Mouse (Mus musculus) urinary bladder, postnatal 25 days (tissue): ENCODE measurements around the gene Fam43a.
A peak's percentile ranks its signal among the peaks of the same experiment; 100 is the strongest.

Source experiments
- DNase-seq: peaks from one replicate; pipeline ENCODE4 v3.0.0; 2022; ENCODE audit warnings: low spot score

Fam43a gene

DNA sequence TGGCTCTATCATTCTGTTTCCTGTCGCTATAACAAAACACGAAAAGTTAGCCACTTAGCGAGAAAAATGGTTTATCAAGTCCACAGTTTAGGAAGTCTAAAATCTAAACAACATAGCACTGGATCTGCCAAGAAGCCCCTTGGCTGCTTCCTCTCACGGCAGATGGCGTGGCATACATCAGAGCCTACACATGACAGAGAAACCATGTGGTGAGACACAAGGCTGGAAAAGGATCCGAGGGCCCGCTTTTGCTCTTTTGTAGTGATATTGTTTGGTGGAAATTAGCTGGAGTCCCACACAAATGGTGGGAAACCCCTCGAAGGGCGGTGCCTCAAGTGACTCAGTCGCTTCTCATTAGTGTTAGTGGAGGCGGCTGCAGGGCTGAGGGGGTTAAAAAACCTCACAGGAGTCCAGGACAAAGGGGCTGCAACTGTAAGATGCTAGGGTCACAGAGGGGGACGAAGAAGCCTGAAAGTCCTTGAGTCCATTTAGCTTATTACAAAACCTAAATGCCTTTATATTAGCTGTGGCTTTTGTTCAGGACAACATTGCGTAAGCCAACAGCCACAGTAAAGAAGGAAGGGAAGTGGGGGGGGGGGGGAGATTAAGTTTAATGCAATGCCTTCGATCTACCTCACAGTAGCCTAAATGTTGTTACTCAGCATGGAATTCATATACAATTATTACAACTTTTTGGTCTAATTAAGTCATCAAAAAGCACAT is 3.5 kb upstream of the Fam43a start:
- no peak for DNase-seq

DNA sequence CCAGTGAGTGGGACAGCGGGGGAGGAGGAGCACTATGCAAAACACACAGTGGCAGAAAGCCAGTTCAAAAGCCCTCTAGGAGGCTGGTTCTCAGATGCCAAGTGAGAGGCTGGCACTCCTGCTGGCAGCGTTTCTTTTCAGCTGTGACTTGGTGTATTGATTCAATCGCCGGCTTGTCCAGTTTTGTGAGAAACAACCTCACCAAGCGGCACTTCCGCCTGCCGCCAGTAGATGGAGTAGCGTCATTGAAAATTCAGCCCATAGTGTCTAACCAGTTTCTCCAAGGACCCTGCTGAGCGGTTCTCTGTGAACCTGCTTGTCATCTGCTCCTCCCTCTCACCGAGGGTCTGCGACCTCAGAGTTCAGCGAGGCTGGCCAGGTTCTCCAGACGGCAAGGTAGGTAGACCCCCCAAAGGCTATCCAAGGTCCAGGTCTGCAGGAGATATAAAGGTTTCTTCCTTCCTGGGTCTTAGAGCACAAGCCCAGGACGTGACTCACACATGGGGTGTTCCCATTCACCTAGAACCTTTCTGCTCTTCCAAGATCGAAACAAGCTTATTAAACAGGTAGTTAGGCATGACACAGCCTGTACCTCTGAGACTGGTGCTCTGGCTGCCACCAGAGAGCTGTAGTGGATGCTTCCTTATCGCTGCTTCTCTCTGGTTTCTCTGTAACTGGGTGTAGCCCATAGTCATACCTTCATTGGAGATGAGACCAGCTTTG is 2.4 kb upstream of the Fam43a start:
- DNase-seq, result peak; percentile 89

DNA sequence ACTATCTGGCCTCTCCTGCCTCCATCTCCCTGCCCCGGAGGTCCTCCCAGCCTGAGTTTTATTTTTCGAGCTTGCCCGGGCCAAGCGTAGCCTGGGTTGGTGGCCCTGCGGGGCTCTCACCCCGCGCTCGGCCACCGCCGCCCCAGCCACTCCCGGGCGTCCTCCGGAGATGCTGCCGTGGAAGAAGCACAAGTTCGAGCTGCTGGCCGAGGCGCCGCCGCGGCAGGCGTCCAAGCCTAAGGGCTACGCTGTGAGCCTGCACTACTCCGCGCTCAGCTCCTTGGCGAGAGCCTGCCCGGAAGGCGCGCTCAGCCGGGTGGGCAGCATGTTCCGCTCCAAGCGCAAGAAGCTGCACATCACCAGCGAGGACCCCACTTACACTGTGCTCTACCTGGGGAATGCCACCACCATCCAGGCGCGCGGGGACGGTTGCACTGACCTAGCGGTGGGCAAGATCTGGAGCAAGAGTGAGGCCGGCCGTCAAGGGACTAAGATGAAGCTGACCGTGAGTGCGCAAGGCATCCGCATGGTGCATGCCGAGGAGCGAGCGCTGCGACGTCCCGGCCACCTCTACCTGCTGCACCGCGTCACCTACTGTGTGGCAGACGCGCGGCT is 1.0 kb downstream of the Fam43a start:
- peak; percentile 48 for DNase-seq

DNA sequence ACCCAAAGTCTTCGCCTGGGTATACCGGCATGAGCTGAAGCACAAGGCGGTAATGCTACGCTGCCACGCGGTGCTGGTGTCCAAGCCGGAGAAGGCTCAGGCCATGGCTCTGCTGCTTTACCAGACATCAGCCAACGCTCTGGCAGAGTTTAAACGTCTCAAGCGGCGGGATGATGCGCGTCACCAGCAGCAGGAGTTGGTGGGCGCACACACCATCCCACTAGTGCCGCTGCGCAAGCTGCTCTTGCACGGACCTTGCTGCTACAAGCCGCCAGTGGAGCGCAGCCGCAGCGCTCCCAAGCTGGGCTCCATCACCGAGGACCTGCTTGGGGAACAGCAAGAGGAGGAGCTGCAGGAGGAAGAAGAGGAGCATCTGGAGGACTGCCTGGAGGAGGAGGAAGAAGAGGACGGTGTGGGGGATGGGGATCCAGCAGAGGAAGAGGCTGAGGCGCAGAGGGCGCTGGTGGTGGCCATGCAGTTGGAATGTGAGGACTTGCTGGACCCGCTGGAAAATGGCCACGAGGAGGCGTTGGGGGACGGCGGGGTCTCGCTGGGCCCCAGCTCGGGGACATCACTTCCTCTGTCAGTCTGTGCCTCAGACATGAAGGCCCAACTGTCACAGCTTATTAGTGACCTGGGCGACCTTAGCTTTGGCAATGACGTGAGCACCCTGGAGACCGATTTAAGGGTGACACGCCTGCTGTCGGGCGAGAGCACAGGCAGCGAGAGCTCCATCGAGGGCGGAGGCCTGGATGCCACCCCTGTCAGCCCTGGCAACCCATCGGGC is 1.7 kb downstream of the Fam43a start:
- no peak for DNase-seq

DNA sequence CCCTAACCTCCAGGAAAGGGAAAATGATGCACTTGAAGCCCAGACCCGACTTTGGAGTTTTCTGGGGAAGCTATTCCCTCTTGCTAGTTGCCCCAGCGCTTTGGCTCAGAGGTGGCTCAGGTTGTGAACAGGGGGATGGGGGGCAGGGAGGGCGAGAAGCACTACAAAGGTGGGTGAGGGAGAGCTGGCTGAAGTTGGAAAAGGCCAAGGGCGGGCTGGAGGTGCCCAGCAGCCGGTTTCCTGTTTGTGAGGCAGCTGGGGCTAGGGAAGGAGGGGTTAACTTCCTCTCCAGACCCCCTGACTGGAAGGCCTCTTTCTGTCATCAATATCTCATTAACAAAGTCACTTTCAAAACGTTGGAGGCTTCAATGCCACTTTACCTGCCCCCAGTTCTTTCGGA is 2.4 kb downstream of the Fam43a start:
- no peak for DNase-seq

DNA sequence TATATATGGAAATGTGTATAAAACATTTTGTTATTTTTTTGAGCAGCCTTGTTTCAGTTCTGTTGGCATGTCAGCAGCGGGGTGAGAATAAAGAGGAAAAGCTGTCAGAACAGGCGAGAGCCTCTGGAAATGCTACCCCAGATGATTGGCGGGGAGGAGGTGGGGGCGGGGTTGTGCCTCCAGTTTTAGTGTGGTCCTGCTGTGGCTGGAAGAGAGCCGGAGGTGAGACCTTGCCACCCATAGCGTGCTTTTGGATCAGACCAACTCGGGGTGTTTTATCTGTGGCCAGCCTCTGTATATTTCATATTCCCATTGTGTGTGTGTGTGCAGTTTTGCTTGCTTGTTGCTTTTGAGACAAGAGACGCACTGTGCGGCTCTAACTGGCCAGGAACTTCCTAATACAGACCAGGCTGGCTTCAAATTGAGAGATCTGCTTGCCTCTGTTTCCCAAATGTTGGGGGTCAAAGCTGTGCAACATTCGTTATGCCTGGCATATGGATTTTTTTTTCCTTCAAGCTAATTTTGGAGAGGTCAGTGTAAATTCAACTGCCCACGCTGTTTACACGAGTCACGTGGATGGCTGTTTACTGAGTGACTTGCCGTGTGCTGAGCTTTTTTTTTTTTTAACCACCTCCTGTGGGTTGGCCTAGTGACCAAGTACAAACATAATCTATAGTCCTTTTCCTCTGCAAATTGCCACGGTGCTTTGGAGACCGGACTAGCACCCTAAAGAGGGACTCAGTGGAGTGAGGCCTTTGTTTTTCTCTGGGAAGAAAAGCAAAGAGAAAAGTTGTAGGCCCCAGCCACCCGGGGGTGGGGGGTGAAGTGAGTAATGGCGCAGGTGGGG is 3.4 kb downstream of the Fam43a start:
- DNase-seq, result no peak

DNA sequence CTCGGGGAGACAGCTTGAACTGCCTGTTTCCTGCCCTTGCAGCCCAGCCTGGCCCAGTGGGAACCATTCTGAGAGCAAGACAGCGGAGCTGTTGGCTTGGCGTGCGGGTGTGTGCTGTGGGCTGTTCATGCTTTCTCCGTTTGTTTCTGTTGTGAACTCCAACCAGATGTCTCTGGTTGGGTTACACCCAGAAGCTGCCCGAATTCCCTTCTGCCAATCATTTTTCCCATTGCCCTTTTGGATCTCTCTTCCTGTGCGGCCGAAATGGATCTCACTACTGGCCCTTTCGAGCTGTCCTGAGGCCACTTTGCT is 4.0 kb downstream of the Fam43a start:
- no peak for DNase-seq

DNA sequence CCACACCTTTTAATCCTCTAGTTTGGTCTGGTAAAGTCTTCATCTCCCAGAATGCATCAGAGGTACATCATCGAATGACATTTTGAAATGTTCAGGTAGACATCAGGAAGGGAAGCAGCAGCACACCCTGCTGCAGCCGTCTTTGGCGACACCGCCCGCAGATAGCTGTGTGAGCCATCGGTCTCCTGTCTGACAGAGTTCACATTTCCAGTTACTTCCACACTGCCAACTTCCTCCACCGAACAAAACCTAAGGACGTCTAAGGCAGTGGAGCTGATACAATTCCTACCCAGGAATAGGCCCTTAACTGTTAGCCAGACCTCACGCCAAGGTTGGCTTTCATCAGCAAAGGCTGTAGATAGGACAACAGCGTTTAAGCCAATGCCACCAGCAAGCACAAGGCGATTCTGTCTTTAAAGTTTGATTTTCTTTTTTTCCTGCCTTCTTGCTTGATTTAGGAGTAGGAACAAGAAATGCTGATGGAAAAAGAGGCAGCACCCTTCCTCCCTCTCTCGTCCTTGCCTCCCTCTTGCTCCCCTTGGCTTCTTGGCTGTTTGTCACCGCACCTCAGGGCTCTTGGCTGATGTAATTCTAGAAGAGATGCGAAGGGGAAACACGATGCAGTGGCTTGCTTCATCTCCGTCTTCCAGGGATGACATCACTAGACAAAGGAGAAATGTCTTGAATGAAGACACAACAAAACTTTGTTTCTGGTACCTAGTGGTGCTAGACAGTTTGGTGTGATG is 4.7 kb downstream of the Fam43a start:
- DNase-seq, result no peak

DNA sequence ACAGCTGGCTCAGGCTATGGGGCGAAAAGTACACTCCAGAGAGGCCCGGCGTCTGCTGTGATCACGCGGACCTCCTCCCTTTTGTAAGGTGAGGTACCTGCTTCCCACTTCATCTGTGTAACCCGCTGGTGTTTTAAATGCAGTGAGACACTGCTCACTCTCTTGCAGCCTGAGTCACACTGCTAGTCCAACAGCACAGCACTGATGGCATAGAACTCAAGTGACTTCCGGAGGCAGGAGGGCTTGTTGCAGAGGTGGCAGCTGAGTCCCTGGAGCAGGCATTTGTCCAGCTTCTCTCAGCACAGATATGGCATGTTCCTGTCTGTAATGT is 5.2 kb downstream of the Fam43a start:
- DNase-seq, result no peak

DNA sequence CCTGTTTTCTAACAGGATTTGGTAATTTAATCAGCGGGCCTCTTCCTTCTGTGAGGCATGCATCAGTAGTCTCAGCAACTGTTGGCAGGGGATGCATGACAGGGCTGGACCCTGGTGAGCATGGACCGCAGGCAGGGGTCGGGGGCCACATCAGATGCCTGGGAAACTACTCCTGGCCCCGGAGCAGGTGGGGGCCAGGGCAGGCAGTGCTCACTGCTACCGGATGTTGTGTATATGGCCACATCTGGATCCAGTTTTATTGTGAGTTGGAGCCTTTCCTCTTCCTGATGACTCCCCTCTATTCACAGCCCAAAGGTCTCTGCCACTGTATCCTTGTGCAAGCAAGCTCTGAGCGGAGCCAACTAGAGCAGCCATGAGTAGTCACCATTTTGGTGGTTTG is 6.0 kb downstream of the Fam43a start:
- DNase-seq, result no peak

DNA sequence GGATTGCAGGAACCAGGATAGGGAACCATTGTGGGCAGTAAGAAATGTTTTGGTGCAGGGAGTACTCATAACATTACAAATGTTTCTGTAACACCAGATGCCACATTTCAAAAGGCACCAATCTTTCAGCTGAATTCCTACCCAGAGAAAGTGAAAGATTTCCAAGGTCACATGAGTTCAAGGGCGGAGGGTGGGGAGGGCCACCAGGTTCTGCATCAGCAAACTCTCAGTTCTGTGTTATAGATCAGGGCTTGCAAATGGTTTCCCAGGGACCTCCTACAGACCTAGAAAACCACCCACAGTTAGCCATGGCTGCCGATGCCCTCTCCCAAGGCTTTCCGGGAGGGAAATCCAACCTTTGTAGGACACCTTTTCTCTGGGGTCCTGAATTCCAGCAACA is 8.3 kb downstream of the Fam43a start:
- DNase-seq, result no peak

DNA sequence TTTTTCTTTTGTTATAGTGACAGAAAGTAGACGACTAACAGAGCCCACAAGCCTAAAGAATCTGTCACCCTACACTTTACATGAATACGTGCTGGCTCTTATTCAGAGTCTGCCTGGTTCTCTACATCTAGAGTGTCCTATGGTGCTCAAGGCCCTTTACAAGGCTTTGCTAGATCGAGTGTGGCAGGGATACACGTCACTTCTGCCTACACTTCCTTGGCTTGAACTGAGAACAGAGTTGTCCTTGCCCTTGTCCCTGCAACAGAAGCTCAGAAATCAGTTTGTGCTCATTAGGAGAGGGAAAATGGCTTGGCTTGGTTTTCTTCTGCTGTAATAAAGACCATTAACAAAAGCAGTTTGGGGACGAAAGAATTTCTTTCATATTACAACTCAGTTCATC is 11.8 kb downstream of the Fam43a start:
- DNase-seq, result no peak

DNA sequence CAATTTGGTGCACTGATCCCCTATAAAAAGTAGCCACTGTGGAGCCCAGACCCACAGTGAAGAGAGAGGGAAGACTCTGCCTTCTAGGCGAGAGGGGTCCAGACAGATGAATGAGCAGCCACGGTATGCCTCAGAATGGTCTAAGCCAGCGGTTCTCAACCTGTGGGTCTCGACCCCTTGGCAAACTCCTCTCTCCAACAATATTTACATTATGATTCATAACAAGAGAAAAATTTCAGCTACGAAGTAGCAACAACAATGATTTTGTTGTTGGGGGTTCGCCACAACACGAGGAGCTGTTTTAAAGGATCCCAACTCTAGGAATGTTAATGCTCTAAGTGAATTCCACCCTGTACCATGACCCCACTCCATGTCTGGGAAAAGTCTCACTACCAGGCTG is 13.6 kb downstream of the Fam43a start:
- DNase-seq, result no peak

DNA sequence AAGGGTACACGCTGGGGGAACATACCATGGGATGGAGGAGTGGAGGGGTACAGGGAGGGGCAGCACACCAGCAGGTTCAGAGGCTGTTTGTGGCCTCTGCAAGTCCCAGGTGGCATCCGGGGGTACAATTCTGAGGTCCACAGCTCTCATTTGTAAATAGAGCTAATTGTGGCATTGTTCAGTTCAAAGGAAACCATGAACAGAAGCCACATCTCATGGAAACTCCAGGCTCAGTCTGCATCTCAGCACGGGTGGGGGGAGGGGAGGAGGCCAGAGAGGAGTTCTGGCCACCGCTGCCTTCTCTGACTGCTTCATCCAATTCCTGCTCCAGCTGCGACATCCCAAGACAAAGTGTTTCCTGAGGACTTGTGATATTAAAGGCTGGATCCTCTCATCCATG is 14.6 kb downstream of the Fam43a start:
- no peak for DNase-seq

DNA sequence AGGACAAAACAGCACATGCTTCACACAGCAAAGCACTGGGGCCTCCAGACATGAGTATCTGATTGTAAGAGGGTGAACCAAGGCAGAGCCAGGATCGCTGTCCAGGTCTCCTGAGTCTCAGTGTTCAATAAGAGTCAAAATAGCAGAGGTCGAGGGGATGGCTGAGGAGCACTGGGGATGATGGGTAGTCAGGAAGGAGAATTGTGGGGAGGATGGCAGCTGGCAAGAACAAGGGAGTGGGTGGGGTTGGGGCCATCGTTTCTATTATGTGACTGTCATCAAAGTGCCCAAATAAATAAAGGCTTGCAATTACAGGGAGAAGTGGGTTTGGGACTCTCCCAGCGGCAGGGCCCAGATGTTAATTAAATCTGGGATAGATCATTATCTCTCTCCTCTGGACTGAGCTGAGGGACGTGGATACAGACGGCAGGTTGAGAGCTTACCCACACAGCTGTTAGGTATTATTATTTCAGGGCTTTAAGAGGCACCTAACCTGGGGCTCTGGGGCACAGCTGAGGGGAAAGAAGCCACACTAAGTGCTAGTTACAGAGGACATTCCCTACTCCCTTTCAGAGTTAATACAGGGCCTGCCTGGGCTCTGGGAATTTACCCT is 15.3 kb downstream of the Fam43a start:
- DNase-seq, result no peak

DNA sequence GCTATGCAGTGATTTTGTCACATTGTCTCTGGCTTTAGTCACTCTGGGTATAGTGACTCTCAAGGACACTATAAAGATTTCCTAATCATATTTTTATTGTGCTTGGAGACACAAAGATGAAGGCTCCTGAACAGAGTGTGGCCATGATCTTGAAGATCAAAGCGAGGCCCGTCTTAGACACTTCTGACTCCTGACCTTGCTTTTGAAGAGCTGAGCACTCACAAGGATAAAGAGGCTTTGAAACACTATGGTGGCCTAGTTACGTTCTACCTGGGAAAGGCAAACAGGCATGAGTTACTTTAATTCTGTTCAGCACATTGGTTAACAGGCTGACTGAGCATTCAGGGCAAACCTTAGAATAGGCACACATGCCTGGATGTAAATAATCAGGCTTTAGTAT is 16.8 kb downstream of the Fam43a start:
- no peak for DNase-seq

DNA sequence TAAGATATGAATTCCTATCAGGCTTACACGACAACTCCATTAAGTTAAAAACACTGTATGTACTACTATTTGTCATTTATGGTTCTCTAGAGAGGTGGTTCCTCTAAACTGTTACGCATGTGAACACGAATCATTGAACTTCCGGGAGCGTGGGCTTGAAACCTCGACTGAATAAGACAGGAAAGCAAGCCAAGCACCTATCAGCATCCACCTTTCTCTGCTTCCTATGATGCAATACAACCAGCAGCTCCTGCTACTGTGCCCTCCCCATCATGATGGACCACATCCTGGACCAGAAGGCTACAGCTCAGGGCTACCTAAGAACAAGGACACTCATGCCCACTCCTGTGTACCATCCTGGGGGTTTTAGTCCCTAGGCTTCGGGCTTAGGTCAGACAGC is 24.1 kb downstream of the Fam43a start:
- no peak for DNase-seq

DNA sequence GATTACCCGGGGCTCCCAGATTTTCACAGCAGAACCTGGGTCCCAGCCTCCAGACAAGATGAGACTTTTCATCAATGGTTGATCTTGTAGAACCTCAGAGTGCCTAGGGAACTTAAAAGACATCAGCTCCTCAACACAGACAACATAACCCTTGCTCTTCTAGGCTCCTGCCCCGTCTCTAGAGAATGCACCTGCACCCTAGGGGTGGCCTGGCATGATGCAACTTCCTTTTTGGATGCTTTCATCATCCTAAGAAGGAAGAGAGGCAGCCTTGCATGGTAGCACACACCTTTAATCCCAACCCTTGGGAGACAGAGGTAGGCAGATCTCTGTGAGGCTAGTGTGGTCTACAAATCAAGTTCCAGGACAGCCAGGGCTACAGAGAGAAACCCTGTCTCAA is 25.1 kb downstream of the Fam43a start:
- DNase-seq, result no peak

DNA sequence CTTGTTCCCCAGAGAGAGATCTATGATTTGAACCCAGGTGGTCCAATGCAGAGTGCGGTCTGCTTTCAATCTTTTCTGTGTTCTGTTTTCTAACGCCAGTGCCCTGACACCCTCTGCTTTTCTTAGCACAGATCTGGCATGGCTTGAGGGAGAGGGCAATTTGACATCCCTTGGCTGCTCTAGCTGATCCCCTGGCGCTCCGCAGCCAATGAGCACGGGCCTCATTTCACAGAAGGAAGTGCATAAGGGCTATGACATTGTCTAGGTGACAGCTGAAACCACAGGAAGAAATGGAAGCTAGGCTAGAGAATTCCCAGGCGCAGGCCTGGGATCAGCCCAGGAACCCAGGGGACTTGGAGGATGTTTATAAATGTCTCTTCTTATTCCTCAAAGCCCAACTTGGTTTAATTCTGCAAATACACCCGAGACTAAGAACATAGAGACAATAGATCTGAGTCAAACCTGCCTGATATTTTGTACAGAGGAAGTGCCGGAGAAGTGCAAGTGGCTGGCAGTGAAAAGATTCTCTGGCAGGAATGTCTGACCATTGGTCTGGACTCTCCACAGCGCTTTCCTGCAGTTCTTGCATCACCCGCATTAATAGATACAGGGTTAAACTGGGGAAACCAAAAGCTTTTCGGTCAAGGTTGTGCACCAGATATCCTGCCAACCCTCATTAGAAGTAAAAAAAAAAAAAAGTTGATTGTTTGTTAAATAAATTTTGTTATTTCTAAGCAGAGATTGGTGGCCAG is 28.2 kb downstream of the Fam43a start:
- DNase-seq, result no peak

DNA sequence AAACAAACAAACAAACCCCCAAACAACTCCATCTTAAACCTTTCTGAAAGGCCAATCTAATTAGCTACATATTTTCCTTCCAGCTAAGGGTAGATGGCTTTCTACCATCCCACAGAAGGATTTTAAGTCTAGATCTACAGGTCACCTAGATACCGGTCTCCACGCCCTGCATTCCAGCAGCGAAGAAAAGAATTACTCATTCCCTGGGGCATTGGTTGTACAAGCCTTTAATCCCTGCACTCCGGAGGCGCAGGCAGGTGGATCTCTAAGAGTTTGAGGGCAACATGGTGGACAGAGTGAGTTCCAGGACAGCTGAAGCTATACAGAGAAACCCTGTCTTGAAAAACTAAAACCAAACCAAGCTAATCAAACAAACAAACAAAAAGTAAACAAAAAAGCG is 28.9 kb downstream of the Fam43a start:
- DNase-seq, result no peak
